Mouse (Mus musculus) monocyte, adult 5-6 weeks (primary cell): ENCODE results near the gene Kif7. TPM values are rescaled to one million over a fixed set of nuclear protein-coding genes. Genes with fewer than 3 reads are reported as not detected.

Experiments used
- ATAC-seq: fragments of 153-309, 156-312 bp; replicated peaks from 2 replicates; pipeline ENCODE4 v1.8.0; 2017; ENCODE audit warnings: mild to moderate bottlenecking; ENCODE audit not compliant: low TSS enrichment, insufficient number of reproducible peaks, severe bottlenecking, poor library complexity, low FRiP score
- total RNA-seq: library from RNA; stranded (forward); fragments of 200-1000, 200-491, 200-594 nt; gene quantifications from 3 replicates; pipeline ENCODE4 v1.2.3, GENCODE M21; 2017

Kif7 gene
- total RNA-seq, 1 experiment from 2014 or later: not detected

DNA sequence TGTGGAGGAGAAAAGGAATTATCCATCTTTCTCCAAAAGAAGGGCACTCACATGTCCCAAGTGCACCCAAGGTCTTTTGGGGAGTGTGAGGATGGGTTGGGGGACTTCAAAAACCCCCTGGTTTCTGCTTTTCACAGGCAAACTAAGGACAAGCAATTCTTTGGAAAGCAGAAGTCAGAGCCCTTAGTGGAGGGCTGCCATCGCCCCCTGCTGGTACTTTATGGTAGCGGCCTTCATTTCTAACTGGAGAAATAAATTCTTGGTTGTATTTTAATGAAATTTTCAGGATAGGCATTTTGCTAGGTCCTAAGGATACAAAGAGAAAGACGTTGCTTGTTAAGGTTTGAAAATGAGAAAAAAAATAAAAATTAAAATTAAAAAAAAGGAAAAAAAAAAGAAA is 66.5 kb downstream of the Kif7 start:
- no peak for ATAC-seq

Other genes with a start within 250 kb of the Kif7 start
- 70.5 to 97.7 TPM (median 92.7 TPM) in 3 replicates for gene Polg, start 249.4 kb downstream of the Kif7 start, total RNA-seq
- not detected in 3 replicates for gene Rhcg, start 98.1 kb downstream of the Kif7 start, total RNA-seq
- 0.29 to 1.5 TPM (median 0.75 TPM) in 3 replicates for gene Ticrr, start 55.5 kb downstream of the Kif7 start, total RNA-seq
- gene Plin1, start 17.2 kb upstream of the Kif7 start, total RNA-seq: not detected in 3 replicates
- gene Pex11a, start 27.4 kb upstream of the Kif7 start, total RNA-seq: 1.1 to 2.5 TPM in 2 of 3 replicates, not detected in the other
- gene Wdr93, start 27.4 kb upstream of the Kif7 start, total RNA-seq: not detected in 3 replicates
- gene Mesp1, start 78.1 kb upstream of the Kif7 start, total RNA-seq: not detected in 3 replicates
- not detected in 3 replicates for gene Mesp2, start 95.0 kb upstream of the Kif7 start, total RNA-seq
- gene Anpep, start 145.3 kb upstream of the Kif7 start, total RNA-seq: 0.68 to 0.75 TPM in 2 of 3 replicates, not detected in the other
- 5.0 to 7.7 TPM (median 6.6 TPM) in 3 replicates for gene Ap3s2, start 204.9 kb upstream of the Kif7 start, total RNA-seq
- 0.58 to 3.0 TPM (median 0.75 TPM) in 3 replicates for gene Arpin, start 219.6 kb upstream of the Kif7 start, total RNA-seq